Mouse (Mus musculus): ENCODE measurements around the gene Rack1.

DNA sequence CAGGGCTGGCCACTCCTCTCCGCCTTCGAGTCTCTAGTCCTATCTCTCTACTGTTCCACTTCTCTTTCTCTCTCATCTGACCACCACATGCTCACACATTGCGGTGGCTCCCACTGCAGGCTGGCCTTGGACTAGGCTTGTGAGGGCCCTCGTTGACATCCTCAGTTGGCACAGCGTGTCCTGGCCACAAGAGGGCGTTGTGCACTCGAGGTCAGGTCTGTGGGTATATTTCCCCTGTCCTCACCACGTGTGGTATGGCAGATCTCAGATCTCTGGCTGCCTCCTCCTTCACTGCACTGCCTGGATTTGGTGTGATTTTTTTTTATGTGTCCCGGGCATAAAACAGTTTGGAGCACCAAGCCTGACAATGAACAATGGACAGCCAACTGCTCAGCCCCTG lies 23.5 kb upstream of the Rack1 start:
- no peak for TF ChIP-seq ZC3H11A (IDR thresholded peaks at IDR 0.05; ENCODE audit: borderline replicate concordance, low read depth, low read length)
- no peak for TF ChIP-seq HCFC1 (IDR thresholded peaks at IDR 0.05; ENCODE audit: borderline replicate concordance, insufficient read depth, low read length)
- no peak for TF ChIP-seq ZNF384 (IDR thresholded peaks at IDR 0.05; ENCODE audit: low read depth, low read length)

Data from ES-E14 (cell line).